Mouse (Mus musculus): ENCODE data around the gene 2210017I01Rik. TPM values are rescaled to one million over a fixed set of nuclear protein-coding genes. Genes with fewer than 3 reads are reported as not detected.

2210017I01Rik gene
- not detected for polyA plus RNA-seq (2014; fragmentation: Illumina TruSeq; extraction: RNeasy Lipid Tissue Mini Kit (QIAGEN cat#74804))

DNA sequence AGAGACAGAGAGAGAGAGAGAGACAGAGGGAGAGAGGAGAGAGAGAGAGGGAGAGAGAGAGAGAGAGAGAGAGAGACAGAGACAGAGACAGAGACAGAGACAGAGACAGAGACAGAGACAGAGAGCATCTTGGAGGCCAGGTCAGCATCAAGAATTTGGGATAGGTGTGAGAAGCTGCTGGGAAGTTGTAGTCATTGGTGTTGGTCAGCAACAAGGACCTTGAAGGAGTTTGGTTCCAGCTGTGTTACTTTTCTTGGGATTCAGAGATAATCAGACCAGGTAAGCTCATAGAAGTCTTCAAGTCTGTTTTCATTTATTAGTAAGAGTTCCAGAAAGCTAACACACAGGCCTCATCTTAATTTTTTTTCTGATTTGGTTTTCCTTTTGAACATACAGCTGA is at the start of gene 2210017I01Rik:
TSS of gene 2210017I01Rik (minus strand) at position 101 of the 400 bp plus-strand sequence.

DNA sequence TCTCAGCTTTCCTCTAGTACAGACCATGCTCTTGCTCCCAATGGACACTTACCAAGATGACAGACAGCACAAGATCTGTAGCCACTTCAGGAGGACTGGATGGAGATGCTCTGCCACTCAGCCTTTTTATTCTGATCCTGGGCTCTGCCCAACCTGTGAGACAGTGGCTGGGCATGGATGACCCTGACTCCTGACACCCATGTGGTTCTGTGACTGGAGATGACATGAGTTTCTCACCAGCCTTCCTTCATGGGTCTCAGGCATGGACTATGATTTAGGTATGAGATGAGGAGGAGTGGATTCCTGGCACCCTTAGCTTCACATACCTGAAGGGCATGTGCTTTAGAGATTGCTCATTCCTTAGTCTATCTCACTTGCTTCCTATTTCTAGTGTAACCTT is 49.5 kb upstream of the 2210017I01Rik start, which contains the start of gene Lce1b:
TSS of gene Lce1b (minus strand) at position 101 of the 400 bp plus-strand sequence.

GRCm38 (mm10) chr3:92648207-92648606 is 40.9 kb upstream of the 2210017I01Rik start, which contains the start of gene Lce1a1:
Lce1a1 (minus strand) TSS chr3:92648307.

GRCm38 (mm10) chr3:92621560-92621959 is 14.3 kb upstream of the 2210017I01Rik start, which contains the start of gene Lce6a:
Lce6a (minus strand) TSS chr3:92621660.

DNA sequence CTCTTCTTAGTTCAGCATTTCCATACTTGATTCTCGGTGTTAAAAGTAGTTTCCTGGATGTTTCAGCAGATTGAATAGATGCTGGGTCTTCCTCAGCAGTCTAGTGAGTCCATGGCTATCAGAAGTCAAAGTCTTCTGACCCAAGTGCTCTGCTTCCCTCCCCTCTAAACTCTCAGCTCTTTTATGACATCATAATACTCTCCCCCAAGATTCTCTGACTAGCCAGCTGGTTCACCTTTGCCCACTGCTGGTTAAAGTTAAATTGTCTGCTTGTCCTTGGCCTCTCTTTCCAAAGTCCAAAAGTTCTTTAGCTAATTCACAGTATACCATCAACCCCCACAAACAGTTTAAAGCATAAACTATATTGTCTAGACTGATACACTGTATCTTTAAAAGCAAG is 18.4 kb downstream of the 2210017I01Rik start, which contains the start of gene Smcp:
TSS of gene Smcp (minus strand) at position 140 of the 400 bp plus-strand sequence.

DNA sequence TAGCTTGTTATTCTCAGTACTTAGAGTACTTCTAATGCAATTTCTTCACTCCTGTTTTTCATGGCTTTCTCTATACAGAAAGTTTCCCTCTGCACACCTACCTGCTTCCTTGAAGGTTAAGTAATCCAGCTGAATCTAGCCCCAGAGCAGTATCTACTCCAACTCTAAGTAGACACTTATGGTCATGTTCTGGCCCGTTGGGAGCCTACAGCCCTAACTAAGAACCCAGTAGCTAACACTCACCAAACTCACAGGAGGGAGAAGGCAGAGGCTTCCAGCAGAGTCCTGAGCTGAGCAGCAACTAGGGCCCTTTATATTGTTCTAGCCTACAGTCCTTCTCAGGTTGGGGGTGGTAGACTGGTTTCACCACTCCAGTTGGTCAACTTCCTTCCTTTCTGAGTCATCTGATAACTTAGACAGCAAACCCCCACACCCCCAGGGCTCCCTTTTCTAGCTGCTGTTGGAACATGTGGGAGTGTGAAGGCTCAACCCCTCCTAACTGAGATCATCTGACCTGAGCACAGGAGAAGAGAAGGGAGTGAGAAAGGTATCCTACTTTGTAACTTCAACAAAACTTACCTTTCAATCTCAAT is 33.7 kb downstream of the 2210017I01Rik start, which contains the start of gene Ivl:
TSS of gene Ivl (minus strand) at position 287 of the 593 bp plus-strand sequence.

Other genes with a start within 250 kb of the 2210017I01Rik start
- not detected for gene Sprr2f, start 242.3 kb downstream of the 2210017I01Rik start, polyA plus RNA-seq (2014; fragmentation: Illumina TruSeq; extraction: RNeasy Lipid Tissue Mini Kit (QIAGEN cat#74804))
- not detected for gene Sprr2h, start 221.8 kb downstream of the 2210017I01Rik start, polyA plus RNA-seq (2014; fragmentation: Illumina TruSeq; extraction: RNeasy Lipid Tissue Mini Kit (QIAGEN cat#74804))
- not detected for gene Sprr2i, start 199.5 kb downstream of the 2210017I01Rik start, polyA plus RNA-seq (2014; fragmentation: Illumina TruSeq; extraction: RNeasy Lipid Tissue Mini Kit (QIAGEN cat#74804))
- not detected for gene Sprr2j-ps, start 189.4 kb downstream of the 2210017I01Rik start, polyA plus RNA-seq (2014; fragmentation: Illumina TruSeq; extraction: RNeasy Lipid Tissue Mini Kit (QIAGEN cat#74804))
- 5.8 TPM for gene Gm9774, start 178.1 kb downstream of the 2210017I01Rik start, polyA plus RNA-seq (2014; fragmentation: Illumina TruSeq; extraction: RNeasy Lipid Tissue Mini Kit (QIAGEN cat#74804))
- not detected for gene Sprr2k, start 174.9 kb downstream of the 2210017I01Rik start, polyA plus RNA-seq (2014; fragmentation: Illumina TruSeq; extraction: RNeasy Lipid Tissue Mini Kit (QIAGEN cat#74804))
- gene Sprr1b, start 168.7 kb downstream of the 2210017I01Rik start, polyA plus RNA-seq (2014; fragmentation: Illumina TruSeq; extraction: RNeasy Lipid Tissue Mini Kit (QIAGEN cat#74804)) = not detected
- gene Sprr3, start 148.8 kb downstream of the 2210017I01Rik start, polyA plus RNA-seq (2014; fragmentation: Illumina TruSeq; extraction: RNeasy Lipid Tissue Mini Kit (QIAGEN cat#74804)) = not detected
- gene Sprr1a, start 121.6 kb downstream of the 2210017I01Rik start, polyA plus RNA-seq (2014; fragmentation: Illumina TruSeq; extraction: RNeasy Lipid Tissue Mini Kit (QIAGEN cat#74804)) = not detected
- gene Sprr4, start 107.0 kb downstream of the 2210017I01Rik start, polyA plus RNA-seq (2014; fragmentation: Illumina TruSeq; extraction: RNeasy Lipid Tissue Mini Kit (QIAGEN cat#74804)) = not detected
- not detected for gene 2310046K23Rik, start 73.0 kb downstream of the 2210017I01Rik start, polyA plus RNA-seq (2014; fragmentation: Illumina TruSeq; extraction: RNeasy Lipid Tissue Mini Kit (QIAGEN cat#74804))
- not detected for gene Ivl, start 33.8 kb downstream of the 2210017I01Rik start, polyA plus RNA-seq (2014; fragmentation: Illumina TruSeq; extraction: RNeasy Lipid Tissue Mini Kit (QIAGEN cat#74804))
- gene Smcp, start 18.5 kb downstream of the 2210017I01Rik start, polyA plus RNA-seq (2014; fragmentation: Illumina TruSeq; extraction: RNeasy Lipid Tissue Mini Kit (QIAGEN cat#74804)) = not detected
- not detected for gene Lce6a, start 14.2 kb upstream of the 2210017I01Rik start, polyA plus RNA-seq (2014; fragmentation: Illumina TruSeq; extraction: RNeasy Lipid Tissue Mini Kit (QIAGEN cat#74804))
- not detected for gene Lce1a1, start 40.8 kb upstream of the 2210017I01Rik start, polyA plus RNA-seq (2014; fragmentation: Illumina TruSeq; extraction: RNeasy Lipid Tissue Mini Kit (QIAGEN cat#74804))
- gene Lce1b, start 49.4 kb upstream of the 2210017I01Rik start, polyA plus RNA-seq (2014; fragmentation: Illumina TruSeq; extraction: RNeasy Lipid Tissue Mini Kit (QIAGEN cat#74804)) = not detected
- gene Lce1a2, start 62.8 kb upstream of the 2210017I01Rik start, polyA plus RNA-seq (2014; fragmentation: Illumina TruSeq; extraction: RNeasy Lipid Tissue Mini Kit (QIAGEN cat#74804)) = not detected
- not detected for gene Lce1c, start 71.8 kb upstream of the 2210017I01Rik start, polyA plus RNA-seq (2014; fragmentation: Illumina TruSeq; extraction: RNeasy Lipid Tissue Mini Kit (QIAGEN cat#74804))
- not detected for gene Lce1d, start 79.7 kb upstream of the 2210017I01Rik start, polyA plus RNA-seq (2014; fragmentation: Illumina TruSeq; extraction: RNeasy Lipid Tissue Mini Kit (QIAGEN cat#74804))
- gene Lce1e, start 101.6 kb upstream of the 2210017I01Rik start, polyA plus RNA-seq (2014; fragmentation: Illumina TruSeq; extraction: RNeasy Lipid Tissue Mini Kit (QIAGEN cat#74804)) = not detected
- gene Lce1f, start 112.9 kb upstream of the 2210017I01Rik start, polyA plus RNA-seq (2014; fragmentation: Illumina TruSeq; extraction: RNeasy Lipid Tissue Mini Kit (QIAGEN cat#74804)) = not detected
- gene Gm38119, start 131.6 kb upstream of the 2210017I01Rik start, polyA plus RNA-seq (2014; fragmentation: Illumina TruSeq; extraction: RNeasy Lipid Tissue Mini Kit (QIAGEN cat#74804)) = not detected
- not detected for gene Lce1g, start 144.8 kb upstream of the 2210017I01Rik start, polyA plus RNA-seq (2014; fragmentation: Illumina TruSeq; extraction: RNeasy Lipid Tissue Mini Kit (QIAGEN cat#74804))
- gene Lce1h, start 157.6 kb upstream of the 2210017I01Rik start, polyA plus RNA-seq (2014; fragmentation: Illumina TruSeq; extraction: RNeasy Lipid Tissue Mini Kit (QIAGEN cat#74804)) = not detected
- not detected for gene Lce1i, start 171.4 kb upstream of the 2210017I01Rik start, polyA plus RNA-seq (2014; fragmentation: Illumina TruSeq; extraction: RNeasy Lipid Tissue Mini Kit (QIAGEN cat#74804))
- gene Lce1j, start 183.0 kb upstream of the 2210017I01Rik start, polyA plus RNA-seq (2014; fragmentation: Illumina TruSeq; extraction: RNeasy Lipid Tissue Mini Kit (QIAGEN cat#74804)) = not detected
- not detected for gene Lce1k, start 200.4 kb upstream of the 2210017I01Rik start, polyA plus RNA-seq (2014; fragmentation: Illumina TruSeq; extraction: RNeasy Lipid Tissue Mini Kit (QIAGEN cat#74804))
- gene Kprp, start 219.8 kb upstream of the 2210017I01Rik start, polyA plus RNA-seq (2014; fragmentation: Illumina TruSeq; extraction: RNeasy Lipid Tissue Mini Kit (QIAGEN cat#74804)) = not detected
- gene Lce1l, start 243.8 kb upstream of the 2210017I01Rik start, polyA plus RNA-seq (2014; fragmentation: Illumina TruSeq; extraction: RNeasy Lipid Tissue Mini Kit (QIAGEN cat#74804)) = not detected